Mouse (Mus musculus) midbrain, embryonic 12.5 days (tissue): ENCODE results near the gene Tmem150a. TPM values are rescaled to one million over a fixed set of nuclear protein-coding genes. Genes with fewer than 3 reads are reported as not detected.

Source experiments
- ATAC-seq: fragments of 200-750 bp; cut with Nextera tagmentation; 2 replicates; pipeline ENCODE4 v1.8.0; 2017; ENCODE audit warnings: low read depth, moderate TSS enrichment, moderate library complexity; ENCODE audit not compliant: low FRiP score
- H3K27ac ChIP-seq: fragments of 300-500 bp; sonication (generic); replicated peaks from 2 replicates; pipeline ENCODE4 v1.5.1; 2016; ENCODE audit warnings: mild to moderate bottlenecking
- H3K27me3 ChIP-seq: fragments of 300-500 bp; sonication (generic); 2 replicates; pipeline ENCODE4 v1.6.1; 2016; ENCODE audit warnings: mild to moderate bottlenecking
- H3K36me3 ChIP-seq: fragments of 300-500 bp; sonication (generic); 2 replicates; pipeline ENCODE4 v1.6.1; 2016
- H3K4me1 ChIP-seq: fragments of 300-500 bp; sonication (generic); 2 replicates; pipeline ENCODE4 v1.6.1; 2016
- H3K4me2 ChIP-seq: fragments of 300-500 bp; sonication (generic); replicated peaks from 2 replicates; pipeline ENCODE4 v1.6.1; 2016; ENCODE audit warnings: mild to moderate bottlenecking, moderate library complexity
- H3K4me3 ChIP-seq: fragments of 300-500 bp; sonication (generic); 2 replicates; pipeline ENCODE4 v1.5.1; 2016; ENCODE audit warnings: mild to moderate bottlenecking
- H3K9ac ChIP-seq: fragments of 300-500 bp; sonication (generic); replicated peaks from 2 replicates; pipeline ENCODE4 v1.6.1; 2016; ENCODE audit warnings: mild to moderate bottlenecking, moderate library complexity
- H3K9me3 ChIP-seq: fragments of 300-500 bp; sonication (generic); 2 replicates; pipeline ENCODE4 v1.6.1; 2016; ENCODE audit warnings: mild to moderate bottlenecking
- WGBS: fragments of 180-500 bp; shearing (Covaris S2); methylation state at CpG from one replicate; pipeline ENCODE4 v1.1.7; 2016; 5-methylcytosine and 5-hydroxymethylcytosine counted together
- polyA plus RNA-seq: library from polyadenylated mRNA; unstranded; fragments of >200 nt; fragmentation: Nextera tagmentation; extraction: Ambion mirVana; gene quantifications from 2 replicates; pipeline ENCODE4 v1.2.1, GENCODE M21; 2016

The Tmem150a gene
- polyA plus RNA-seq, result 7.3 and 8.2 TPM in 2 replicates

DNA sequence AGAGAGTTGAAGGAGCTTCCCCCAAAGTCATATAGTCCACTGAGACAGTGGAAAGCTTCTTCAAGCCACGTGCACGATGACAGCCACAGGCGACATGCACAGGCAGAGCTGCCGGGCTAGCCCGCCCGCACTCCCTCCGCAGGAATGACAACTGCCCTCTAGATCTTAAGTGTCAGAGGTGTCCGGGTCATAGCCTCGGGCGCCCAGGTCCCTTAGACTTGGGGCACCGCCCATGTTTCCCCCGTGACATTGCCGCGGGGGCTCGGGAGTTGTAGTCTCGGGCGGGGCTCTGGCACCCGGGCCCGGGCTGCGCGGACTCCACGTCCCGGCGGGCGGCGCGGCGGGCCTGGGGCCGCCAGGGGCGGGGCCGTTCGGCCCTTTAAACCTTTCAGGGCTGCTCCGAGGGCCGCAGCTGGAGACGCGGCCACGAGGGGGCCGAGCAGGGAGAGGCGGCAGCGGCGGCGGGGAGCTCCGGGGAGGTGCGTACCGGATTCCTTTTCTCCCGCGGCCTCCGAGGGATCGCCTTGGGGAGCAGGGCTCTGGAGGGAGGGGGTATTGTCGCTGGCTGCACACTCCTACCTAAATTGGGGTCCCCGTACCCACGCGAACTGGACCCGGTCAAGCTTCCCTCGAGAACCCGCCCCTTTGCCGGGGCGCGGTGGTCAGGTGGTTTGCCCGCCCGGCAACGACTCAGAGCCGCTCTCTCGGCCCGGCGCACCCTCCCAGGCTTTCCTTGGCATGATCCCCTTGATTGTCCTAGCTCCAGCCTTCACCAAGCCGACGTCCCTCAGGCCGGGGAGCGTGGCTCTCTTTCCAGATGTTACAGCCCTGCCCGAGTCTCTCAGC is at the start of gene Tmem150a:
Tmem150a (plus strand) TSS at position 382 of the 846 bp plus-strand sequence.
- peaks cover 23% of the 10 kb centered on the region for H3K4me1 ChIP-seq
- H3K36me3 ChIP-seq, result peaks cover 37% of the 10 kb centered on the region
- H3K27me3 ChIP-seq, result peaks cover 10% of the 10 kb centered on the region
- H3K27ac ChIP-seq, result peak within 1 kb of the TSS; percentile 17
- peak within 1 kb of the TSS; percentile 67 for H3K9ac ChIP-seq
- peak within 1 kb of the TSS; percentile 94 for H3K4me2 ChIP-seq
- ATAC-seq, result peak; percentile 91
- under 1% methylated on average over 59 of the region's 71 CpGs for WGBS
- peak within 1 kb of the TSS; percentile 59 for H3K4me3 ChIP-seq
- H3K9me3 ChIP-seq, result no peaks in the 10 kb centered on the region

DNA sequence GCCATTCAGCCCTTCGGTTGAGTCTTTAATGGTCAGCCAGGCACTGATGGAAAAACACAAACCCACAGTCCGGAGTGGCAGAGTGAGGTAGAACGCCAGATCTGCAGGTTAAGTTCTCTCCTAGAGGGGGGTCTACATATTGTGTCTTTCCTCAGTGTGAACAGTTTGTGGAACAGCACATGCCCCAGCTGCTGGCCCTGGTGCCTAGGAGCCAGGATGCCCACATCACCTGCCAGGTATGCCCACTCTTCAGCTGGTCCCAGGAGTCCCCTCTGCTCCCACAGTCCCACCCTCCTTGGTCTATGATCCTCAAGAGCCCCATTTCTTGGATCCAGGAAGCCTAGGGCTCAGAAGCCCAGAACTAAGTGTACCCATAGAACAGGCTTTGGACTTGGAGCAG is 43.0 kb upstream of the Tmem150a start:
- H3K4me3 ChIP-seq, result no peak overlapping the region
- no peak overlapping the region for H3K4me2 ChIP-seq
- no peak for ATAC-seq
- peaks cover 33% of the 10 kb centered on the region for H3K36me3 ChIP-seq
- H3K27me3 ChIP-seq, result no peaks in the 10 kb centered on the region
- no peaks in the 10 kb centered on the region for H3K4me1 ChIP-seq
- H3K9ac ChIP-seq, result no peak overlapping the region
- H3K9me3 ChIP-seq, result no peaks in the 10 kb centered on the region
- WGBS, result 92% methylated on average over 3 of the region's 3 CpGs
- H3K27ac ChIP-seq, result no peak overlapping the region

DNA sequence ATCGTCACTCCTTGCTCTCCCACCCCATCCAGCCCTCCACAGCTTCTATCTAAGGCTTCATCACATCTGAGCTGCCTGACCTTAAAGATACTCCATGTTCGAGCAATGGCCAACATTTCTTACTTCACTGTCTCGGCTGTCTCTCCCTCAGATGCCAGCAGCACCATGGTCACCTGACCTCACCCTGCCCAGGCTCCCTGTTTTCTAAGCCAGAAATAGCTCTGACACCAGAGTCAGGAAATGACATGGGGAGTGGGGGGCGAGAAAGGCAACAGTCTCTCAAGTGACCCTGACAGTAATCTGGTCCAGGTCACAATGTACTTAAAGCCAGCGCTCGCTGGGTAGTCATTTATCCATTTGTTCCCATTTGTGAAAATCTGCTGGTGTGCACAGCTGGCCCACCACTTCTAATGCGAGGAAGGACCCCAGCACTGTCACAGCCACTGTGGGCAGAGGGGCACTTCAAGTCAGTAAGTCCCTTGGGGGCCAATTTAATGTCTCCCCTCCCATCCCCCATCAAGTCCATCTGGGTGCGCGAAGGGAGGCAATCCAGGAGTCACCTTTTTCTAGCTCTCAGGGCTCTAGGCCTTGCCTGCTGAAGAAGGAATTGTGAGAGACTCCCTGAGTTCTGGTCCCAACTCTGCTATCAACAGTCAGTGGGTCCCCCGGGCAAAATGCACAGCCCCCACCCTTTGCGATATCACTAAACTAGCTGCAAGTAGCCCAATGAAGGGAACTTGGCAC is 42.0 kb upstream of the Tmem150a start:
- Histone ChIP-seq H3K27me3 (no peaks in the 10 kb centered on the region), H3K4me2 (no peak overlapping the region), H3K4me1 (no peaks in the 10 kb centered on the region), H3K4me3 (no peak overlapping the region), H3K9ac (no peak overlapping the region), H3K27ac (no peak overlapping the region), H3K9me3 (no peaks in the 10 kb centered on the region), H3K36me3 (peaks cover 43% of the 10 kb centered on the region)
- 86% methylated on average over 11 of the region's 11 CpGs for WGBS
- no peak for ATAC-seq

DNA sequence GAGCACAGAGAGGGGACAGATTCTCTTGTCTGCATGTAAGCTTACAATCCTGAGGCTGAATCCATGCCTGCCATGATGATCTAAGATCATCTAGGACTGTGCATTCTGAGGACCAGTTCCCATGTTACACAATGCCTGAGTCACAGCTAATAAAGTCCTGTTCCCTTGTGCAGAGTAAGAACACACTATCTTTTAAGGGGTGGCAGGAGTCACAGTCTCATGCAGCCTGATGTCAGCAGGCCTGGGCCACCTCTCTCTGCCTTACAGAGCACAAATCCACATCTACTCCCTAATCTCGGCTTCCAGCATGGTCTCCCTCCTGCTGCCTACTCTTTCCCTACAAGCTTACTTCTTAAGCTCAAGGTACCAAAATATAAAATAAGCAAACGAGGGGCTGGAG is 39.9 kb upstream of the Tmem150a start:
- ATAC-seq, result no peak
- Histone ChIP-seq H3K4me1 (no peaks in the 10 kb centered on the region), H3K9me3 (no peaks in the 10 kb centered on the region), H3K27me3 (no peaks in the 10 kb centered on the region), H3K4me3 (no peak overlapping the region), H3K36me3 (peaks cover 64% of the 10 kb centered on the region), H3K27ac (no peak overlapping the region), H3K9ac (no peak overlapping the region), H3K4me2 (no peak overlapping the region)
- WGBS, result 83% methylated on average over 2 of the region's 2 CpGs

DNA sequence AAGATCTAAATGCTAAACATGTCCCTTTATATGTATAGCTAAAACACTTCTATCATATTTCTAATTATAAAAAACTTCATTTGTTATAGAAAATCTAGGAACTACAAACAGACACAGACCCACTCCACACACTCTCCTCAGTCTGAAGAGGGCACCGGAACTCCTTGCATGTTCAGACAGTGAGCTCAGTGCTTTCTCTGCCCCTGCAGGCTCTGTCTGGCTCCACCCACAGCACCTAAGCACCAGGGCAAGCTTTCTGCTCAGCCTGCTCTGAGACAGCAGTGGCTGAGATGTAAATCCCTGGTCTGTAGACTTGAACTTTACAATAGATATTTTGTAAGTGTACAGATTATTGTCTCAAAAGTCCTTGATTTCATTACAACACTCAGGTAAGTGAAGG is 39.2 kb upstream of the Tmem150a start:
- H3K4me2 ChIP-seq, result no peak overlapping the region
- 83% methylated on average over 1 of the region's 1 CpGs for WGBS
- H3K4me3 ChIP-seq, result no peak overlapping the region
- H3K9ac ChIP-seq, result no peak overlapping the region
- no peaks in the 10 kb centered on the region for H3K9me3 ChIP-seq
- no peaks in the 10 kb centered on the region for H3K27me3 ChIP-seq
- peaks cover 70% of the 10 kb centered on the region for H3K36me3 ChIP-seq
- no peak overlapping the region for H3K27ac ChIP-seq
- no peaks in the 10 kb centered on the region for H3K4me1 ChIP-seq
- ATAC-seq, result no peak

DNA sequence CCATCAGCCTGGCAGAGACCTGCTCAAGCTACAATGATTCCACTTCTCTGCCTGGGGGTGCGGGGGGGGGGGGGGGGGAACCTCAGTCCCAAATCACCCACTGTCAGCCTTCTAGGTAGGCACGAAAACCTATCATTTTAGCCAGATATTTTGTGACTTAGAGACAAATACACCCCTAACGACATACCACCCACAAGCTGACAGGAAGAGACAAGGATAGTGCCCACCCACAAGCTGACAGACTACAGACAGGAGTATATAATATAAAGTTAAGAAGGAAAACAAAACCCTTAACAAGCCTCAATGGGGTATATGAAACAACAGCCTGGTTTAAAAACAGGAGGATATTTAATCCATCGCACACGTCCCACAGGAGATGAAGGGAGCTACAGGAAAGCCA is 36.8 kb upstream of the Tmem150a start:
- Histone ChIP-seq H3K4me3 (no peak overlapping the region), H3K4me1 (no peaks in the 10 kb centered on the region), H3K27ac (no peak overlapping the region), H3K9ac (no peak overlapping the region), H3K27me3 (no peaks in the 10 kb centered on the region), H3K9me3 (no peaks in the 10 kb centered on the region), H3K4me2 (no peak overlapping the region), H3K36me3 (peaks cover 84% of the 10 kb centered on the region)
- 83% methylated on average over 5 of the region's 5 CpGs for WGBS
- no peak for ATAC-seq

DNA sequence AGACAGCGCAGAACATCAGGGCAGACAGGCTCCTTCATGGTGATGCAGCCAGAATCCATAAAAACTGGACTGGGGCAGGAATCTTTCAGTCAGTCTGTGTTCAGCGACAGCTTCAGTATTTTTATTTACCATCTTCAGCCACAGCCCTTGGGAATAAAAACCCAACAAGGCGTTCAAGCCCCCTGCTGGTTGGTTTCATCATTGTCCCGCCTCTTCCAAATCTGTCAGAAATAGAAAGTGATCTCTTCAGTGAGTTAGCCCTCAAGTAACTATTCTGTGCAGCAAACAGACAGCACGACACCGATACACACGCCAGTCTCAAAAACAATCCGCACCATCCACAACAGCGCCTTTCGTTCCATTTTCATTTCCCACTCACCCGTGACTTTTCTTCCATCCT is 36.2 kb upstream of the Tmem150a start:
- H3K9me3 ChIP-seq, result no peaks in the 10 kb centered on the region
- no peak for ATAC-seq
- peaks cover 83% of the 10 kb centered on the region for H3K36me3 ChIP-seq
- no peak overlapping the region for H3K27ac ChIP-seq
- H3K4me1 ChIP-seq, result no peaks in the 10 kb centered on the region
- no peak overlapping the region for H3K4me2 ChIP-seq
- H3K9ac ChIP-seq, result no peak overlapping the region
- H3K27me3 ChIP-seq, result no peaks in the 10 kb centered on the region
- 87% methylated on average over 11 of the region's 11 CpGs for WGBS
- H3K4me3 ChIP-seq, result no peak overlapping the region

DNA sequence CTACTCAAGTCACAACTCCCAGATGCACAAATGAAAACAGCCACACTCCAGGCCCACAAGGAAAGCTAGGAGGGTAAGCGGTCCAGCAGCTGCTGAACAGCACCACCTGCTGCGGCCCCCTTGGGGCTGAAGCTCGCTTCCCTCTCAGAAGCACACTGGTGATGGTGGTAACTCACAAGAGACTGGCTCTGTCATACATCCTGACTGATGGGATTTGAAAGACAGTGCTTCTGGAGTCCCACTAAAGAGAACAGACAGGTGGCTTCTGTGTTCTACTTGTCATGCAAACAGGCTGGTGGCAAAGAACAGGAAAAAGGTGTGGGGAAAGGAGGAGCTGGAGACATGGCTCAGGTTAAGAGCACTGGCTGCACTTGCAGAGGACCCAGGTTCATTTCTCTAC is 32.3 kb upstream of the Tmem150a start:
- H3K4me3 ChIP-seq, result no peak overlapping the region
- H3K36me3 ChIP-seq, result peaks cover 96% of the 10 kb centered on the region
- no peaks in the 10 kb centered on the region for H3K27me3 ChIP-seq
- no peak for ATAC-seq
- no peaks in the 10 kb centered on the region for H3K4me1 ChIP-seq
- H3K9ac ChIP-seq, result no peak overlapping the region
- WGBS, result 97% methylated on average over 3 of the region's 3 CpGs
- H3K4me2 ChIP-seq, result no peak overlapping the region
- H3K9me3 ChIP-seq, result no peaks in the 10 kb centered on the region
- H3K27ac ChIP-seq, result no peak overlapping the region

DNA sequence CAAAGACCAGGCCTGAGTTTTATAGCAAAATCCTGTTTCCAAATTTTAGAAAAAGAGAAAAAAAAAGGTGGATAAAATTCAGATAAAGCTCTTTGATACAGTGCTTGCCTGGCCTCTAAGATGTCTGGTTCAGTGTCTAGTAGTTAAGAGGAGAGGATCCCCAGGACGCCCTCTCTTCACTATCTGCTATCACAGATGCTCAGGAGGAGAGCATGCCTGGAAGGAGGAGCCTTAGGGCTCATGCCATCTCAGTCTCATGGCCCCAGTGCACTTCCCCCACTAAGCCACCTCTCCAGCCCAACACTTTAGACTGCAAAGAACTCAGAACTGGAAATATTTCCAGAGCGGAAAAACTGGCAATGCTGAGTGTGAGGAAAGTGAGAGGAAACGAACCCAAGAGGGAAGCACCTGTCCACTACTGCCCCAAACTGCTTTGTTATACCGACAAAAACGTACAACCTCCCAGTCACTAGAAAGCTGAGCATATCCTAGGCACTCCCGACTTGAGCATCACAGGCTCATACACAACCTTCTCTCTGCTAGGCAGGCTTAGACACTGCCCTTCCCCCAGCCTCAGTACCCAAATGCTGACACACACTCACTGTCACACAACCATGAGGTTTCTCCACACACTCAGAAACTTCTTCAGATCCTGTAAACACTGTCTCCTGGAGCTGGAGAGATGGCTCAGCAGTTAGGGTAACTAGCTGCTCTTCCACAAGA is 31.3 kb upstream of the Tmem150a start:
- H3K27ac ChIP-seq, result no peak overlapping the region
- no peak overlapping the region for H3K4me2 ChIP-seq
- H3K4me3 ChIP-seq, result no peak overlapping the region
- H3K27me3 ChIP-seq, result no peaks in the 10 kb centered on the region
- peaks cover 97% of the 10 kb centered on the region for H3K36me3 ChIP-seq
- H3K9ac ChIP-seq, result no peak overlapping the region
- no peaks in the 10 kb centered on the region for H3K9me3 ChIP-seq
- 91% methylated on average over 6 of the region's 6 CpGs for WGBS
- no peak for ATAC-seq
- H3K4me1 ChIP-seq, result no peaks in the 10 kb centered on the region

DNA sequence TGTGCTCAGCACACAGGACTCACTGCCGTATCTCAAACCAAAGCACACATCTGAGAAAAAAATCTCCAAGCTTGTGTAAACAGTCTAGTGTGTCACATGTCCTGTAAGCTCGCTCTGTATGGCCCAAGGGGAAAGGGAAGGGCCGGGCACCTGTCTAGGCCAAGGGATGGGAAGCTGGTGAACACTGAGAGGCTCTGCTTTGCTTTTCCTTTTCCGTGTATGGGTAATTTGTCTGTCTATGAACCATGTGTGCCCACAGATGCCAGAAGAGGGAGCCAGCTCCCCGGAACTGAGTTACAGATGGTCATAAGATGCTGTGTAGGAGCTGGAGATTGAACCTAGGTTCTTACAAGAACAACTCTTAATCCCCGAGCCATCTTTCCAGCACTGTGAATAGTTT is 29.0 kb upstream of the Tmem150a start:
- 84% methylated on average over 6 of the region's 6 CpGs for WGBS
- ATAC-seq, result no peak
- no peaks in the 10 kb centered on the region for H3K4me1 ChIP-seq

DNA sequence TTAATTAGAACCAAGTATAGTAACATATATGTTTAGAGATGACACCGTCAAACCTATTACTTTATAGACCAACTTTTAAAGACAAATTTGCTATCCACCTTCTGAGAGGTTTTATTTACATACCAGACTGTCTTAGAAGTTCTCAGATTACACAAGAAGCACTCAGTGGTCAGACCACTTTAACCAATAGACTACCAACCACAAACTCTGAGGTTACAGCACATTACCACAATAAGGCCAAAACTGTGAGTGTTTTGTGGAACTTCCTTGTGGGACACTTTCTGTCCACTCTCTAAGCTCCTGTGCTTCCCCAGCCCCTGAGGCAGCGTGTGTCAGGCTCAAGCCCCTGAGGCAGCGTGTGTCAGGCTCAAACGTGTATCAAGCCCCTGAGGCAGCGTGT is 26.2 kb upstream of the Tmem150a start:
- H3K9ac ChIP-seq, result no peak overlapping the region
- H3K4me3 ChIP-seq, result no peak overlapping the region
- H3K27ac ChIP-seq, result no peak overlapping the region
- no peaks in the 10 kb centered on the region for H3K4me1 ChIP-seq
- H3K36me3 ChIP-seq, result peaks cover 92% of the 10 kb centered on the region
- WGBS, result 95% methylated on average over 5 of the region's 5 CpGs
- no peak for ATAC-seq
- no peaks in the 10 kb centered on the region for H3K9me3 ChIP-seq
- H3K4me2 ChIP-seq, result no peak overlapping the region
- no peaks in the 10 kb centered on the region for H3K27me3 ChIP-seq

More for the DNA sequence above, 29.0 kb upstream of the Tmem150a start:
- Histone ChIP-seq H3K9ac (no peak overlapping the region), H3K4me3 (no peak overlapping the region), H3K27ac (no peak overlapping the region), H3K9me3 (no peaks in the 10 kb centered on the region), H3K4me2 (no peak overlapping the region), H3K27me3 (no peaks in the 10 kb centered on the region), H3K36me3 (peaks cover 92% of the 10 kb centered on the region)

DNA sequence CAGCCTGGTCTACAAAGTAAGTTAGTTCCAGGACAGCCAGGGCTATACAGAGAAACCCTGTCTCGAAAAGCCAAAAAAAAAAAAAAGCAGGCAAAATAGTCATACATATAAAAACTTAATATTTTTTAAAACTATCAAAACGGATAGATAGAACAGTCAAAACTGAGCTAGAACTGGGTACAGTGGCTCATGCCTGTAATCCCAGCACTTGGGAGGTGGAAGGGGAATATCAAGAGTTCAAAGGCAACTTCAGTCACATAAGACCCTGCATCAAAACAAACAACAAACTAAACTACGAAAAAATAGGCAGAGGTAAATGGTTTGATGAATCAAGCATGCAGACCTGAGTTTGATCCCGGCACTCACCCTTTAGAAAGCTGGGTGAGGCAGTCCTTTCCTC is 25.1 kb upstream of the Tmem150a start:
- ATAC-seq, result no peak
- no peaks in the 10 kb centered on the region for H3K9me3 ChIP-seq
- H3K9ac ChIP-seq, result no peak overlapping the region
- H3K4me2 ChIP-seq, result no peak overlapping the region
- no peaks in the 10 kb centered on the region for H3K27me3 ChIP-seq
- H3K4me3 ChIP-seq, result no peak overlapping the region
- H3K4me1 ChIP-seq, result no peaks in the 10 kb centered on the region
- peaks cover 87% of the 10 kb centered on the region for H3K36me3 ChIP-seq
- H3K27ac ChIP-seq, result no peak overlapping the region
- WGBS, result 93% methylated on average over 4 of the region's 4 CpGs
